Mouse (Mus musculus): ENCODE data around the gene Klhl3.

GRCm38 (mm10) chr13:58007256-58008037 is 105.9 kb downstream of the Klhl3 start:
- TF ChIP-seq CTCF (IDR thresholded peaks at IDR 0.05; ENCODE audit: control insufficient read depth, insufficient read depth, insufficient replicate concordance, low read depth, low read length) = no peak
- TF ChIP-seq POLR2A (IDR thresholded peaks at IDR 0.05; ENCODE audit: control insufficient read depth, low read depth, low read length) = no peak
